Mouse (Mus musculus): Measurements from ENCODE around the gene Lipo3.
"Not testable (repeated sequence)": the region's sequence is repeated elsewhere in the genome, so short reads cannot be mapped to it uniquely, and the experiment has no call there.

DNA sequence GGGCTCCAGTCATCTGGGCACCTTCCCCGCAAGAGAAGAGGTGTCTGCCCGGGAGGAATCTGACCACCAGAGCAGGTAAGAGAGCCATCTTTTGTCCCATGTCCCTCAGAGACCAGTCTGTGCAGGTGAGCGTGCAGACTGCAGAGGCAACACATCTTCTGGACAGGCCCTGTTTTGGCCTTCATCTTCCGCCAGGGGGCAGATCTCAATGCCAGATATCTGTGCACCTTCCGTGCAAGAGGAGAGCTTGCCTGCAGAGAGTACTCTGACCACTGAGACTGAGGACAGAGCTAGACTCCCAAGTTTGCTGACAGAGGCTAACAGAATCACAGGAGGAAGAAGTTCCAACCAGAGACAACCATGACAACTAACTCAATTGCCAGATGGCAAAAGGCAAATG, 193.2 kb downstream of the Lipo3 start:
- not testable (repeated sequence) for TF ChIP-seq GATA1, TAL1 (IDR thresholded peaks at IDR 0.05; ENCODE audit: low read length)

Measured in erythroblast, embryonic 14.5 days (primary cell).